In genomic region chr7:45784524-45785372, GRCm38 (mm10) we compare ENCODE assay signal across 7 mouse cellular contexts. TPM values are rescaled to one million over a fixed set of nuclear protein-coding genes. Genes with fewer than 3 reads are reported as not detected.
DNase-seq lines count a peak whose midpoint lies in the region; ATAC-seq and TF ChIP-seq lines count a peak whose summit lies in the region.

Sult2b1 (minus strand) TSS chr7:45784669.

- H3K27ac ChIP-seq in hindbrain, embryonic 14.5 days = peak within 1 kb of the TSS; percentile 99
- H3K27ac ChIP-seq in left cerebral cortex, adult 2 months = peak within 1 kb of the TSS; percentile 97
- H3K27ac ChIP-seq in midbrain, embryonic 16.5 days (ENCODE audit: low read length) = peak within 1 kb of the TSS; percentile 99

- DNase-seq in Muller cell, postnatal 12 days (ENCODE audit: inconsistent ontology term) = peak; percentile 92
- peak; percentile 91 for DNase-seq in embryo, embryonic 9.5 days (ENCODE audit: extremely low spot score)
- peak; percentile 93 for DNase-seq in hindbrain, embryonic 14.5 days (ENCODE audit: low spot score)
- DNase-seq in left cerebral cortex, adult 2 months (ENCODE audit: extremely low spot score in 1 of 2, low spot score in 2 of 2) = peak; percentile 89 to 92
- no peak for DNase-seq in ovary, postnatal 14 days (ENCODE audit: low spot score)

- ATAC-seq in hindbrain, embryonic 14.5 days (ENCODE audit: low FRiP score) = peak; percentile 72
- peak; percentile 71 for ATAC-seq in midbrain, embryonic 16.5 days

- H3K36me3 ChIP-seq in E14TG2a.4 (ENCODE audit: insufficient read depth, low read length) = peaks cover 18% of the 10 kb centered on the region
- peaks cover 26% of the 10 kb centered on the region for H3K36me3 ChIP-seq in hindbrain, embryonic 14.5 days (replicated peaks; ENCODE audit: control insufficient read depth, insufficient read depth)
- peaks cover 20% of the 10 kb centered on the region for H3K36me3 ChIP-seq in midbrain, embryonic 16.5 days (ENCODE audit: control insufficient read depth, insufficient read depth, low read length)

- peaks cover 10% of the 10 kb centered on the region for H3K27me3 ChIP-seq in E14TG2a.4 (ENCODE audit: insufficient read depth, low read length)
- no peaks in the 10 kb centered on the region for H3K27me3 ChIP-seq in hindbrain, embryonic 14.5 days (ENCODE audit: control insufficient read depth, insufficient read depth, low read length)
- H3K27me3 ChIP-seq in midbrain, embryonic 16.5 days (ENCODE audit: control insufficient read depth, insufficient read depth, low read depth, low read length) = no peaks in the 10 kb centered on the region

- intact Hi-C loops in left cerebral cortex, adult 2 months (cut with DNase I) = no loop called here

- no peaks in the 10 kb centered on the region for H3K9me3 ChIP-seq in E14TG2a.4 (ENCODE audit: low read length)
- H3K9me3 ChIP-seq in hindbrain, embryonic 14.5 days (ENCODE audit: control insufficient read depth, low read length) = no peaks in the 10 kb centered on the region
- H3K9me3 ChIP-seq in midbrain, embryonic 16.5 days (replicated peaks; ENCODE audit: control insufficient read depth, low read length, poor library complexity, severe bottlenecking) = no peaks in the 10 kb centered on the region

- no peak for TF ChIP-seq CTCF in E14TG2a.4 (conservative IDR thresholded peaks at IDR 0.05; ENCODE audit: low read length)
- no peak for TF ChIP-seq CTCF in left cerebral cortex, adult 2 months (IDR thresholded peaks at IDR 0.05)

- 13% methylated on average over 20 of the region's 20 CpGs for WGBS in hindbrain, embryonic 14.5 days
- WGBS in midbrain, embryonic 16.5 days = 12% methylated on average over 20 of the region's 20 CpGs

- H3K9ac ChIP-seq in hindbrain, embryonic 14.5 days = peak within 1 kb of the TSS; percentile 96
- peak within 1 kb of the TSS; percentile 86 for H3K9ac ChIP-seq in midbrain, embryonic 16.5 days (ENCODE audit: low read depth, low read length)

- H3K4me2 ChIP-seq in hindbrain, embryonic 14.5 days (replicated peaks) = peak within 1 kb of the TSS; percentile 68
- H3K4me2 ChIP-seq in midbrain, embryonic 16.5 days (ENCODE audit: low read length) = peak within 1 kb of the TSS; percentile 90

- H3K4me3 ChIP-seq in E14TG2a.4 (replicated peaks; ENCODE audit: low read length) = peak within 1 kb of the TSS; percentile 84
- peak within 1 kb of the TSS; percentile 85 for H3K4me3 ChIP-seq in hindbrain, embryonic 14.5 days (replicated peaks; ENCODE audit: low read length)
- peak within 1 kb of the TSS; percentile 59 for H3K4me3 ChIP-seq in left cerebral cortex, adult 2 months
- peak within 1 kb of the TSS; percentile 78 for H3K4me3 ChIP-seq in midbrain, embryonic 16.5 days (ENCODE audit: low read depth, low read length)

- peaks cover 45% of the 10 kb centered on the region for H3K4me1 ChIP-seq in E14TG2a.4 (replicated peaks; ENCODE audit: low read depth, low read length)
- peaks cover 21% of the 10 kb centered on the region for H3K4me1 ChIP-seq in hindbrain, embryonic 14.5 days (replicated peaks; ENCODE audit: control insufficient read depth, insufficient read depth, low read length)
- peaks cover 24% of the 10 kb centered on the region for H3K4me1 ChIP-seq in midbrain, embryonic 16.5 days (ENCODE audit: control insufficient read depth, insufficient read depth, low read length)

RNA-seq across cellular contexts. Expression of gene Sult2b1, which starts in this region (rescaled TPM):
- 5.2 and 7.3 TPM in 2 replicates for polyA plus RNA-seq in hindbrain, embryonic 14.5 days (2014; fragmentation: Nextera tagmentation; extraction: Ambion mirVana)
- 10 to 100 TPM; 11.3 to 13.6 TPM for total RNA-seq in left cerebral cortex, adult 2 months (2021)
- 6.1 and 6.4 TPM in 2 replicates for polyA plus RNA-seq in midbrain, embryonic 16.5 days (2015; fragmentation: Nextera tagmentation; extraction: Ambion mirVana)
